Comparison of ENCODE assay signal across 9 mouse cellular contexts in genomic region chr14:117930105-117930847, GRCm38 (mm10).
DNase-seq lines count a peak whose midpoint lies in the region; ATAC-seq and TF ChIP-seq lines count a peak whose summit lies in the region.
"Had no signal": no experiment of that assay in that cellular context is flagged by ENCODE, and none has a peak within 500 bp of the region (broad histone marks: within the 10 kb centered on the region; RNA-seq: fewer than 3 reads in every experiment).

No protein-coding gene starts in this region.

- no peak for DNase-seq in kidney, postnatal 36 days
- DNase-seq in kidney, postnatal 4 days, result peak; percentile 45 to 66
- no peak for DNase-seq in thymus, adult 2 months
- no peak for DNase-seq in frontal cortex, postnatal 25 days (ENCODE audit: low spot score in 2 of 2)
- DNase-seq in urinary bladder, postnatal 14 days (ENCODE audit: low spot score), result no peak

- no peaks in the 10 kb centered on the region for H3K36me3 ChIP-seq in kidney, embryonic 15.5 days
- no peaks in the 10 kb centered on the region for H3K36me3 ChIP-seq in forebrain, embryonic 12.5 days (replicated peaks)
- no peaks in the 10 kb centered on the region for H3K36me3 ChIP-seq in stomach, embryonic 15.5 days
- no peaks in the 10 kb centered on the region for H3K36me3 ChIP-seq in thymus, adult 2 months (ENCODE audit: control insufficient read depth, insufficient read depth, low read length)
- H3K36me3 ChIP-seq: G1E had no signal

- H3K27me3 ChIP-seq in kidney, embryonic 15.5 days, result no peaks in the 10 kb centered on the region
- peaks cover 4% of the 10 kb centered on the region; the same call in 1 of the 2 replicates for H3K27me3 ChIP-seq in forebrain, embryonic 12.5 days
- no peaks in the 10 kb centered on the region for H3K27me3 ChIP-seq in stomach, embryonic 15.5 days (replicated peaks)
- no peaks in the 10 kb centered on the region for H3K27me3 ChIP-seq in thymus, adult 2 months (ENCODE audit: control insufficient read depth, insufficient read depth, low read length)

- peak overlapping the region; percentile 46 for H3K4me2 ChIP-seq in kidney, embryonic 15.5 days
- H3K4me2 ChIP-seq in forebrain, embryonic 12.5 days, result peak overlapping the region; percentile 8; the same call in 1 of the 2 replicates
- no peak overlapping the region for H3K4me2 ChIP-seq in stomach, embryonic 15.5 days

- TF ChIP-seq POLR2A in thymus, adult 2 months (IDR thresholded peaks at IDR 0.05; ENCODE audit: control insufficient read depth, extremely low read depth, insufficient read depth, low read length, poor library complexity), result no peak

- no peak for TF ChIP-seq CTCF in thymus, adult 2 months (IDR thresholded peaks at IDR 0.05; ENCODE audit: borderline replicate concordance, control insufficient read depth, extremely low read depth, insufficient read depth, low read length, poor library complexity)

- H3K4me1 ChIP-seq in kidney, embryonic 15.5 days, result peaks cover 26% of the 10 kb centered on the region
- peaks cover 18% of the 10 kb centered on the region for H3K4me1 ChIP-seq in forebrain, embryonic 12.5 days
- H3K4me1 ChIP-seq in stomach, embryonic 15.5 days, result peaks cover 12% of the 10 kb centered on the region
- no peaks in the 10 kb centered on the region for H3K4me1 ChIP-seq in thymus, adult 2 months (replicated peaks; ENCODE audit: control insufficient read depth, insufficient read depth, low read length)

- H3K9ac ChIP-seq in kidney, embryonic 15.5 days, result no peak overlapping the region
- peak overlapping the region; percentile 7; the same call in 1 of the 2 replicates for H3K9ac ChIP-seq in forebrain, embryonic 12.5 days
- no peak overlapping the region for H3K9ac ChIP-seq in stomach, embryonic 15.5 days

- H3K9me3 ChIP-seq in kidney, embryonic 15.5 days (replicated peaks), result no peaks in the 10 kb centered on the region
- no peaks in the 10 kb centered on the region for H3K9me3 ChIP-seq in forebrain, embryonic 12.5 days
- H3K9me3 ChIP-seq in stomach, embryonic 15.5 days, result no peaks in the 10 kb centered on the region

- H3K4me3 ChIP-seq in kidney, embryonic 15.5 days (replicated peaks), result no peak overlapping the region
- H3K4me3 ChIP-seq in forebrain, embryonic 12.5 days (replicated peaks), result no peak overlapping the region
- no peak overlapping the region for H3K4me3 ChIP-seq in stomach, embryonic 15.5 days (replicated peaks)
- no peak overlapping the region for H3K4me3 ChIP-seq in thymus, adult 2 months (ENCODE audit: control insufficient read depth, insufficient read depth, low read length)

- H3K27ac ChIP-seq in kidney, embryonic 15.5 days, result peak overlapping the region; percentile 93
- H3K27ac ChIP-seq in forebrain, embryonic 12.5 days, result peak overlapping the region; percentile 66
- H3K27ac ChIP-seq in stomach, embryonic 15.5 days, result peak overlapping the region; percentile 62; the same call in 1 of the 2 replicates
- H3K27ac ChIP-seq in thymus, adult 2 months (ENCODE audit: control insufficient read depth, insufficient read depth, low read length), result no peak overlapping the region

- 12% methylated on average over 13 of the region's 13 CpGs for WGBS in kidney, embryonic 15.5 days
- 6% methylated on average over 13 of the region's 13 CpGs for WGBS in forebrain, embryonic 12.5 days
- 22% methylated on average over 13 of the region's 13 CpGs for whole genome bisulfite sequencing in stomach, embryonic 15.5 days
- 78% methylated on average over 13 of the region's 13 CpGs for WGBS in thymus, adult 2 months

- ATAC-seq in kidney, embryonic 15.5 days (replicated peaks; ENCODE audit: low FRiP score), result peak; percentile 83
- ATAC-seq in forebrain, embryonic 12.5 days (ENCODE audit: low FRiP score), result 0 out of 2 replicates have a peak, but pooled peaks have one; percentile 39
- no peak for ATAC-seq in stomach, embryonic 15.5 days (ENCODE audit: insufficient read depth, low FRiP score, low read depth)

Comparison
In these comparisons a context has a peak if more than half of its experiments do, and no peak if none do; other contexts are left out.
1. DNase-seq: peak in kidney, postnatal 4 days (2 of 2); none in kidney, postnatal 36 days (0 of 2), thymus, adult 2 months (single experiment), frontal cortex, postnatal 25 days (0 of 2) and urinary bladder, postnatal 14 days (single experiment).